Mouse (Mus musculus): ENCODE results near the gene Pcmt1. TPM values are rescaled to one million over a fixed set of nuclear protein-coding genes. Genes with fewer than 3 reads are reported as not detected.
A peak's percentile ranks its signal among the peaks of the same experiment; 100 is the strongest.

The Pcmt1 gene
- polyA plus RNA-seq, 1 experiment, result 35.5 TPM

GRCm38 (mm10) chr10:7586771-7587170 lies 94.2 kb downstream of the Pcmt1 start:
- H3K27ac ChIP-seq (ENCODE audit: control insufficient read depth, insufficient read depth, low read length), result no peak overlapping the region
- H3K4me1 ChIP-seq (replicated peaks; ENCODE audit: control insufficient read depth, insufficient read depth, low read length), result peaks cover 5% of the 10 kb centered on the region
- DNase-seq, result no peak
- peaks cover 4% of the 10 kb centered on the region; the same call in 1 of the 2 replicates for H3K27me3 ChIP-seq (ENCODE audit: control insufficient read depth, insufficient read depth, low read length)
- TF ChIP-seq POLR2A (IDR thresholded peaks at IDR 0.05; ENCODE audit: control insufficient read depth, extremely low read depth, insufficient read depth, low read length, poor library complexity) (no peak), CTCF (IDR thresholded peaks at IDR 0.05; ENCODE audit: borderline replicate concordance, control insufficient read depth, extremely low read depth, insufficient read depth, low read length, poor library complexity) (no peak)
- no peak overlapping the region for H3K4me3 ChIP-seq (ENCODE audit: control insufficient read depth, insufficient read depth, low read length)
- WGBS, result 58% methylated on average over 2 of the region's 2 CpGs
- H3K36me3 ChIP-seq (ENCODE audit: control insufficient read depth, insufficient read depth, low read length), result no peaks in the 10 kb centered on the region

- H3K27me3 ChIP-seq (ENCODE audit: control insufficient read depth, insufficient read depth, low read length), result no peaks in the 10 kb centered on the region
- WGBS, result 54% methylated on average over 7 of the region's 7 CpGs
- H3K27ac ChIP-seq (ENCODE audit: control insufficient read depth, insufficient read depth, low read length), result no peak overlapping the region
- no peaks in the 10 kb centered on the region for H3K36me3 ChIP-seq (ENCODE audit: control insufficient read depth, insufficient read depth, low read length)
- no peaks in the 10 kb centered on the region for H3K4me1 ChIP-seq (replicated peaks; ENCODE audit: control insufficient read depth, insufficient read depth, low read length)
- TF ChIP-seq POLR2A (IDR thresholded peaks at IDR 0.05; ENCODE audit: control insufficient read depth, extremely low read depth, insufficient read depth, low read length, poor library complexity) (no peak), CTCF (IDR thresholded peaks at IDR 0.05; ENCODE audit: borderline replicate concordance, control insufficient read depth, extremely low read depth, insufficient read depth, low read length, poor library complexity) (no peak)
- no peak overlapping the region for H3K4me3 ChIP-seq (ENCODE audit: control insufficient read depth, insufficient read depth, low read length)
- no peak for DNase-seq
Measured at GRCm38 (mm10) chr10:7582891-7583557, 97.9 kb downstream of the Pcmt1 start.

GRCm38 (mm10) chr10:7582157-7582890 lies 98.6 kb downstream of the Pcmt1 start:
- TF ChIP-seq POLR2A (IDR thresholded peaks at IDR 0.05; ENCODE audit: control insufficient read depth, extremely low read depth, insufficient read depth, low read length, poor library complexity) (no peak), CTCF (IDR thresholded peaks at IDR 0.05; ENCODE audit: borderline replicate concordance, control insufficient read depth, extremely low read depth, insufficient read depth, low read length, poor library complexity) (no peak)
- DNase-seq, result peak; percentile 61
- no peaks in the 10 kb centered on the region for H3K27me3 ChIP-seq (ENCODE audit: control insufficient read depth, insufficient read depth, low read length)
- WGBS, result 15% methylated on average over 11 of the region's 11 CpGs
- no peaks in the 10 kb centered on the region for H3K36me3 ChIP-seq (ENCODE audit: control insufficient read depth, insufficient read depth, low read length)
- no peak overlapping the region for H3K4me3 ChIP-seq (ENCODE audit: control insufficient read depth, insufficient read depth, low read length)
- H3K4me1 ChIP-seq (replicated peaks; ENCODE audit: control insufficient read depth, insufficient read depth, low read length), result no peaks in the 10 kb centered on the region
- no peak overlapping the region for H3K27ac ChIP-seq (ENCODE audit: control insufficient read depth, insufficient read depth, low read length)

GRCm38 (mm10) chr10:7581401-7581800 lies 99.5 kb downstream of the Pcmt1 start:
- no peak for TF ChIP-seq CTCF (IDR thresholded peaks at IDR 0.05; ENCODE audit: borderline replicate concordance, control insufficient read depth, extremely low read depth, insufficient read depth, low read length, poor library complexity)
- TF ChIP-seq POLR2A (IDR thresholded peaks at IDR 0.05; ENCODE audit: control insufficient read depth, extremely low read depth, insufficient read depth, low read length, poor library complexity), result no peak
- Histone ChIP-seq H3K4me3 (ENCODE audit: control insufficient read depth, insufficient read depth, low read length) (no peak overlapping the region), H3K36me3 (ENCODE audit: control insufficient read depth, insufficient read depth, low read length) (no peaks in the 10 kb centered on the region), H3K4me1 (replicated peaks; ENCODE audit: control insufficient read depth, insufficient read depth, low read length) (no peaks in the 10 kb centered on the region), H3K27me3 (ENCODE audit: control insufficient read depth, insufficient read depth, low read length) (no peaks in the 10 kb centered on the region), H3K27ac (ENCODE audit: control insufficient read depth, insufficient read depth, low read length) (no peak overlapping the region)
- no peak for DNase-seq
- WGBS, result 98% methylated on average over 2 of the region's 2 CpGs

Other genes with a start within 250 kb of the Pcmt1 start
- 8.4 and 9.5 TPM in 2 replicates for gene Ulbp1, start 207.5 kb downstream of the Pcmt1 start, polyA plus RNA-seq (2012; rRNA removed)
- 3.8 and 5.0 TPM in 2 replicates for gene Lrp11, start 91.3 kb downstream of the Pcmt1 start, polyA plus RNA-seq (2012; rRNA removed)
- gene Nup43, start 13.6 kb downstream of the Pcmt1 start, polyA plus RNA-seq (2012; rRNA removed), result 13.2 and 14.2 TPM in 2 replicates
- gene Lats1, start 78 bp upstream of the Pcmt1 start, polyA plus RNA-seq (2012; rRNA removed), result 17.3 and 17.9 TPM in 2 replicates
- 5.4 and 8.0 TPM in 2 replicates for gene Katna1, start 44.9 kb upstream of the Pcmt1 start, polyA plus RNA-seq (2012; rRNA removed)
- gene Ginm1, start 111.7 kb upstream of the Pcmt1 start, polyA plus RNA-seq (2012; rRNA removed), result 20.2 and 23.7 TPM in 2 replicates
- 11.4 and 13.4 TPM in 2 replicates for gene Ppil4, start 111.8 kb upstream of the Pcmt1 start, polyA plus RNA-seq (2012; rRNA removed)
- gene Zc3h12d, start 151.3 kb upstream of the Pcmt1 start, polyA plus RNA-seq (2012; rRNA removed), result 5.6 and 6.7 TPM in 2 replicates

All from thymus, adult 2 months (tissue).